Mouse (Mus musculus) thymus, adult 2 months (tissue): ENCODE results near the gene Mrgprg.

Source experiments
- CTCF ChIP-seq: fragments of 200-500 bp; IDR thresholded peaks from 2 replicates; pipeline ENCODE4 v1.5.1; 2012; ENCODE audit warnings: mild to moderate bottlenecking, control low read depth, low read length, moderate library complexity, borderline replicate concordance; ENCODE audit not compliant: control insufficient read depth, poor library complexity, insufficient read depth; ENCODE audit errors: extremely low read depth
- POLR2A ChIP-seq: fragments of 200-500 bp; IDR thresholded peaks from 2 replicates; pipeline ENCODE4 v1.6.1; 2012; ENCODE audit warnings: mild to moderate bottlenecking, low read length, control low read depth, moderate library complexity; ENCODE audit not compliant: control insufficient read depth, poor library complexity, insufficient read depth; ENCODE audit errors: extremely low read depth

GRCm38 (mm10) chr7:143777375-143777774 lies 10.6 kb upstream of the Mrgprg start:
- no peak for TF ChIP-seq CTCF
- TF ChIP-seq POLR2A = no peak
